Mouse (Mus musculus) layer of hippocampus, adult 6 months (tissue): ENCODE data around the gene Ankrd45. TPM values are rescaled to one million over a fixed set of nuclear protein-coding genes. Genes with fewer than 3 reads are reported as not detected.

Experiments
- long read RNA-seq, 2 experiments: library from polyadenylated mRNA; unstranded; transcript quantifications; one replicate each; pipeline ENCODE4 v2.0.0; 2019 to 2020
- polyA plus RNA-seq: library from polyadenylated mRNA; unstranded; fragments of <200 nt; fragmentation: Nextera tagmentation; gene quantifications from 2 replicates; pipeline ENCODE4 v1.2.3, GENCODE M21; 2021

Gene Ankrd45
- 17.1 and 19.0 TPM in 2 replicates for polyA plus RNA-seq
- long read RNA-seq, experiment 1, partial matches to known transcripts: 5 of 32 reads
- long read RNA-seq, experiment 1, other reads (novel, unspliced or antisense): 24 of 32 reads
- long read RNA-seq, experiment 2, transcript Ankrd45-202 (7 exons, 3,714 nt): major isoform, 37 of 205 reads
- long read RNA-seq, experiment 2, partial matches to known transcripts: 29 of 205 reads
- long read RNA-seq, experiment 2, other reads (novel, unspliced or antisense): 138 of 205 reads

GRCm38 (mm10) chr1:161142531-161143159 is at the start of gene Ankrd45:
TSS of gene Ankrd45 (plus strand) at chr1:161142691.

GRCm38 (mm10) chr1:161130726-161131664 is 11.5 kb upstream of the Ankrd45 start, which contains the start of gene Klhl20:
TSS of gene Klhl20 (minus strand) at chr1:161131511.

GRCm38 (mm10) chr1:161159214-161159613 is 16.7 kb downstream of the Ankrd45 start, which contains the start of gene Tex50:
TSS of gene Tex50 (minus strand) at chr1:161159314.

Other genes with a start within 250 kb of the Ankrd45 start
- 8.3 TPM in 2 replicates for gene Rc3h1, start 236.3 kb upstream of the Ankrd45 start, polyA plus RNA-seq
- gene Serpinc1, start 164.1 kb upstream of the Ankrd45 start, polyA plus RNA-seq: 0.24 and 0.25 TPM in 2 replicates
- gene Zbtb37, start 107.8 kb upstream of the Ankrd45 start, polyA plus RNA-seq: 0.85 and 1.6 TPM in 2 replicates
- 27.6 and 32.6 TPM in 2 replicates for gene Dars2, start 72.0 kb upstream of the Ankrd45 start, polyA plus RNA-seq
- gene Cenpl, start 72.0 kb upstream of the Ankrd45 start, polyA plus RNA-seq: 1.1 and 1.2 TPM in 2 replicates
- 3.3 and 3.8 TPM in 2 replicates for gene Klhl20, start 11.2 kb upstream of the Ankrd45 start, polyA plus RNA-seq
- not detected in 2 replicates for gene Tex50, start 16.6 kb downstream of the Ankrd45 start, polyA plus RNA-seq
- gene Prdx6, start 108.5 kb downstream of the Ankrd45 start, polyA plus RNA-seq: 1,195 and 1,249 TPM in 2 replicates